Mouse (Mus musculus) liver, embryonic 13.5 days (tissue): Measurements from ENCODE around the gene Ly6g5c. TPM values are rescaled to one million over a fixed set of nuclear protein-coding genes. Genes with fewer than 3 reads are reported as not detected.
A peak's percentile ranks its signal among the peaks of the same experiment; 100 is the strongest.

Experiments used
- ATAC-seq: fragments of 200-750 bp; cut with Nextera tagmentation; 2 replicates; pipeline ENCODE4 v1.8.0; 2017; ENCODE audit warnings: low read depth, mild to moderate bottlenecking, moderate number of reproducible peaks, moderate library complexity
- DNase-seq: peaks from one replicate; pipeline ENCODE4 v3.0.0; 2022
- H3K27ac ChIP-seq: fragments of 300-500 bp; sonication (generic); 2 replicates; pipeline ENCODE4 v1.5.1; 2015; ENCODE audit warnings: moderate library complexity, mild to moderate bottlenecking, inconsistent platforms
- H3K27me3 ChIP-seq: fragments of 300-500 bp; sonication (generic); 2 replicates; pipeline ENCODE4 v1.6.1; 2015; ENCODE audit warnings: mild to moderate bottlenecking, inconsistent platforms
- H3K36me3 ChIP-seq: fragments of 300-500 bp; sonication (generic); 2 replicates; pipeline ENCODE4 v1.6.1; 2015; ENCODE audit warnings: mild to moderate bottlenecking, inconsistent platforms
- H3K4me1 ChIP-seq: fragments of 300-500 bp; sonication (generic); replicated peaks from 2 replicates; pipeline ENCODE4 v1.6.1; 2015; ENCODE audit warnings: inconsistent platforms
- H3K4me2 ChIP-seq: fragments of 300-500 bp; sonication (generic); 2 replicates; pipeline ENCODE4 v1.6.1; 2015; ENCODE audit warnings: inconsistent platforms, mild to moderate bottlenecking, moderate library complexity
- H3K4me3 ChIP-seq: fragments of 300-500 bp; sonication (generic); replicated peaks from 2 replicates; pipeline ENCODE4 v1.5.1; 2015; ENCODE audit warnings: mild to moderate bottlenecking, inconsistent platforms
- H3K9ac ChIP-seq: fragments of 300-500 bp; sonication (generic); 2 replicates; pipeline ENCODE4 v1.6.1; 2015; ENCODE audit warnings: mild to moderate bottlenecking, inconsistent platforms
- H3K9me3 ChIP-seq: fragments of 300-500 bp; sonication (generic); replicated peaks from 2 replicates; pipeline ENCODE4 v1.6.1; 2016; ENCODE audit warnings: inconsistent platforms
- WGBS: fragments of 180-500 bp; shearing (Covaris S2); methylation state at CpG from one replicate; pipeline ENCODE4 v1.1.7; 2015; ENCODE audit not compliant: insufficient replicate concordance; 5-methylcytosine and 5-hydroxymethylcytosine counted together
- polyA plus RNA-seq: library from polyadenylated mRNA; unstranded; fragments of >200 nt; fragmentation: Nextera tagmentation; extraction: Ambion mirVana; gene quantifications from 2 replicates; pipeline ENCODE4 v1.2.1, GENCODE M21; 2015

Ly6g5c gene
- polyA plus RNA-seq, 1 experiment from 2014 or later = not detected

DNA sequence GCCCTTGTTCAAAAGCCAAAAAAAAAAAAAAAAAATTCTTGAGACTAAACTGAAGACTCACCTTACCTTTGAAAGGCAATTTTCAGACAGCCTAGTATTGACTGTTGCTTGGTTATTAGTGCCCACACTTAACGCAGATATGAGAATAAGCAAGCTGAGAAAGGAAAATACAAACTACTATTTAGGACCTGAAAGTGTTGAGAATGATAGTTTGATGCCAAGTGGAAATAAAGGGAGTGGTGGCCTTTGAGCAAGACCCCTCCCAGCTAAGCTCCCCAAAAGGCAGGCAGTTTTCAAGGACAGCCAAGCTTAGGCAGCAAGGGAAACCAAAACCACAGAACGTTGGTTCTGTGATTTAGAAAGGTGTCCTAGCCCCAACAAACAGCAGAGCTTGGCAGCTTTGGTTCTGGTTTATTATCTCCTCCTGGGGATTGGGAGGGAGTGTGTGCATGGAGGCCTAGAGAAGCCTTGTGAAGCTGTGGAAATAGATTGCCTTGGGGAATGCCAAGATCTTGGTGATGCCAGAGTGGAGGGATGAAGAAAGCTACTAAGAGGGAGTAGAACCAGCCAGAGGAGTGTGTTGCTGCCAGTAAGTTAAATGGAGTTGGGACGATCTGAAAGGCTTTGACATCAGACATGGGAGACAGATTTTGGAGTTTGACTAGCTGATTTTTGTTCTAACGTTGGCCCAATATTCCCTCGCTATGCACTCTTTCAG, 40.0 kb downstream of the Ly6g5c start:
- H3K4me3 ChIP-seq = no peak overlapping the region
- no peak for ATAC-seq
- H3K27ac ChIP-seq = peak overlapping the region; percentile 38; the same call in 1 of the 2 replicates
- H3K9ac ChIP-seq = no peak overlapping the region
- 63% methylated on average over 5 of the region's 5 CpGs for WGBS
- H3K4me1 ChIP-seq = 0 out of 2 replicates have a peak, but pooled peaks cover 4% of the 10 kb centered on the region
- DNase-seq = no peak
- peaks cover 98% of the 10 kb centered on the region for H3K36me3 ChIP-seq
- no peak overlapping the region for H3K4me2 ChIP-seq
- H3K9me3 ChIP-seq = no peaks in the 10 kb centered on the region
- H3K27me3 ChIP-seq = no peaks in the 10 kb centered on the region

DNA sequence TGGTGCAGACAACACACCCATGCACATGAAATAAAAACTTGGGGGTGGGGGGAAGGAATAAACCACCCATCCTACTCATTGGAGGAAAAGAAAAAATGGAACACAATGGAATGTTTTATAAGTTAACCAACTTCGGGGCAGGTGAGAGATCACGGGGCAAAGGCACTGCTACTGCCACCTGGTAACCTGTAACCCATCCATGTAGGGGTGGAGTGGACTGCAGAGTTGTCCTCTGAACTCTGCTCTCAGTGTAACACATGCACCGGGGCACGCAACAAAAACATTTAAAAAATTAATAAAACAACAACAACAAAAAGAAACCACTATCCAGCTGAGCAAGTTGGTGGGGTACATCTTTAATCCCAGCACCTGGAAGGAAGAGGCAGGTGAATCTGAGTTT, 44.0 kb downstream of the Ly6g5c start:
- Histone ChIP-seq H3K4me1 (0 out of 2 replicates have a peak, but pooled peaks cover 6% of the 10 kb centered on the region), H3K9me3 (no peaks in the 10 kb centered on the region), H3K9ac (no peak overlapping the region), H3K4me3 (no peak overlapping the region), H3K27me3 (no peaks in the 10 kb centered on the region), H3K27ac (no peak overlapping the region), H3K36me3 (peaks cover 98% of the 10 kb centered on the region), H3K4me2 (no peak overlapping the region)
- WGBS = 93% methylated on average over 4 of the region's 4 CpGs
- no peak for DNase-seq
- ATAC-seq = no peak

DNA sequence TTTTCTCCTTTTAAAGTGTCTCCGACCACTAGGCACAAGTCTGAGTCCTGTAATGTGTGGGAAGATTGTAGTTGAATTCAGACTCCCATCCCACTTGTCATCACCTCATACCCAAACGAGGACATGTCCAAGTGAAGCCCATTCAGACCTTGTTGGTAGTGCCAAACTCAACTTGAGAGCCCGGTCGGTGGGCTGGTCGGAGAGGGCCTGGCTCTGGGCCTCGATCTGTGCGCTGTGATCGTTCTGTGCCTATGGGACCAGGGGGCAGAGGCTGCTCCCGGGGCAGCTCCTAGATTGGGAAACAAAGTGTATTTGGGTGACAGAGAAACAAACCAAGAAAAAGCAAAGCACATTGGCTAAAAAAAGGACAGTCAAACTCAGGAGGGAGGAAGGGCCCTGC, 45.0 kb downstream of the Ly6g5c start:
- DNase-seq (no peak), ATAC-seq (no peak)
- Histone ChIP-seq H3K9me3 (no peaks in the 10 kb centered on the region), H3K27me3 (no peaks in the 10 kb centered on the region), H3K27ac (no peak overlapping the region), H3K9ac (no peak overlapping the region), H3K4me3 (no peak overlapping the region), H3K4me1 (0 out of 2 replicates have a peak, but pooled peaks cover 6% of the 10 kb centered on the region), H3K4me2 (no peak overlapping the region), H3K36me3 (peaks cover 99% of the 10 kb centered on the region)
- 83% methylated on average over 9 of the region's 9 CpGs for WGBS

DNA sequence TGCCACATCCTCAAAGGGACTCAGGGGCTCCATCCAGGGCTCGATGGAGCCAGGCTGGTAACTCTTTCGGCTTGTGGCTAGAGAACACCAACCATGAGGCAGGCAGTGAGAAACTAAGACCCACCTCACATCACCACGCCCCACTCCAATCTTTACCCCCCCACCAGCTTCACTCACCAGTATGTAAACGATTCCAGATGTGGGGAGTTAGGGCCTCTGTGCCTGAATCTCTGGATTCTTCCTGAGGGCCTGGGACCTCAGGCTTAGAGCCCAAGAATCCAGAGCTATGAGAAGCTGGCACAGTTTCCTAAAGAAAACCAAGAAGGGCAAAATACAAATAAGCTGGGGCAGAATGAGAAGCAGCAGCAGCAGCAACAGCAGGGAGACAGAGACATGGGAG, 45.9 kb downstream of the Ly6g5c start:
- WGBS = 86% methylated on average over 4 of the region's 4 CpGs

DNA sequence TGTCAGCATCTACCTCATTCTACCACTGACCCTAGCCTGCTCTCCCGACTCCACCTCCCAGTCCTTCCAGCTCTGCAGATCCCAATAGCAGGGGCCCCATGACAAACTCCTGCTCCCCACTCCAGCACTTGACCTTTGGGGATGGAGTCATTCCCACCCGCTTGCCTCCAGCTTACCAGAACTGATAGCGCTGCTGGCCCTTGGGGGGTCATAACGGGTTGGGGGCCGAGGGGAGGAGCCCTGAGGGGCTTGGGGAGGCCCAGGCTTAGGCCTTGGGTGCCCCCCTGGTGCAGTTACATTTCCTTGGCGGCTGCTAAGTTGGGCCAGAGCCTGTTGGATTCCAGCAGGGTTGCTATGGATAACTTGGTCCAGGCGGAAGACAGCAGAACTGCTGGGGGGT, 46.5 kb downstream of the Ly6g5c start:
- H3K9ac ChIP-seq = no peak overlapping the region
- no peak overlapping the region for H3K4me3 ChIP-seq
- H3K4me2 ChIP-seq = no peak overlapping the region
- WGBS = 85% methylated on average over 7 of the region's 7 CpGs
- no peaks in the 10 kb centered on the region for H3K9me3 ChIP-seq
- 0 out of 2 replicates have a peak, but pooled peaks cover 6% of the 10 kb centered on the region for H3K4me1 ChIP-seq
- no peak overlapping the region for H3K27ac ChIP-seq
- ATAC-seq (no peak), DNase-seq (no peak)
- H3K27me3 ChIP-seq = no peaks in the 10 kb centered on the region
- peaks cover 99% of the 10 kb centered on the region for H3K36me3 ChIP-seq

More for the DNA sequence above, 45.9 kb downstream of the Ly6g5c start:
- Histone ChIP-seq H3K4me1 (0 out of 2 replicates have a peak, but pooled peaks cover 6% of the 10 kb centered on the region), H3K4me3 (no peak overlapping the region), H3K4me2 (no peak overlapping the region), H3K27ac (no peak overlapping the region), H3K9ac (no peak overlapping the region), H3K27me3 (no peaks in the 10 kb centered on the region), H3K9me3 (no peaks in the 10 kb centered on the region), H3K36me3 (peaks cover 99% of the 10 kb centered on the region)
- DNase-seq (no peak), ATAC-seq (no peak)

DNA sequence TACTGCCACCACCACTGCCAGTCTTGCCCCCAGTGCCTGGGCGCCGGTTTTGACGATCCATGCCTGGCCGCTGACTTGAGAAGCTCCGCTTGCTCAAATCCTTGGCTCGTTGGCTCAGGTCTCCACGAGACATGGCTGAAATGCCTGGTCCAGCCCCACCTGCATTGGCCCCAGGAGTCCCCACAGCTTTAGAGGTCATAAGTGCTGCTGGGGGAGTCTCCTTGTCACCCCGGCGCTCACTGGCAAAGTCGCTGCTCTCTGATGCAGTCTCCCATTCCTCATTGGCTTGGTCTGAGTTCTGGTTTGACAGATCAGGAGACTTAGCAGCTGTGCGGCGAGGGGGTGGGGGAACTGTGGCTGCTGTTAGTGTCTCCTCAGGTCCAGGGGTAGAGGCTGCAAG, 47.4 kb downstream of the Ly6g5c start:
- ATAC-seq = no peak
- Histone ChIP-seq H3K4me2 (no peak overlapping the region), H3K4me3 (no peak overlapping the region), H3K9me3 (no peaks in the 10 kb centered on the region), H3K27ac (no peak overlapping the region), H3K36me3 (peaks cover 99% of the 10 kb centered on the region), H3K9ac (no peak overlapping the region), H3K27me3 (no peaks in the 10 kb centered on the region), H3K4me1 (0 out of 2 replicates have a peak, but pooled peaks cover 6% of the 10 kb centered on the region)
- no peak for DNase-seq
- WGBS = 90% methylated on average over 12 of the region's 12 CpGs

DNA sequence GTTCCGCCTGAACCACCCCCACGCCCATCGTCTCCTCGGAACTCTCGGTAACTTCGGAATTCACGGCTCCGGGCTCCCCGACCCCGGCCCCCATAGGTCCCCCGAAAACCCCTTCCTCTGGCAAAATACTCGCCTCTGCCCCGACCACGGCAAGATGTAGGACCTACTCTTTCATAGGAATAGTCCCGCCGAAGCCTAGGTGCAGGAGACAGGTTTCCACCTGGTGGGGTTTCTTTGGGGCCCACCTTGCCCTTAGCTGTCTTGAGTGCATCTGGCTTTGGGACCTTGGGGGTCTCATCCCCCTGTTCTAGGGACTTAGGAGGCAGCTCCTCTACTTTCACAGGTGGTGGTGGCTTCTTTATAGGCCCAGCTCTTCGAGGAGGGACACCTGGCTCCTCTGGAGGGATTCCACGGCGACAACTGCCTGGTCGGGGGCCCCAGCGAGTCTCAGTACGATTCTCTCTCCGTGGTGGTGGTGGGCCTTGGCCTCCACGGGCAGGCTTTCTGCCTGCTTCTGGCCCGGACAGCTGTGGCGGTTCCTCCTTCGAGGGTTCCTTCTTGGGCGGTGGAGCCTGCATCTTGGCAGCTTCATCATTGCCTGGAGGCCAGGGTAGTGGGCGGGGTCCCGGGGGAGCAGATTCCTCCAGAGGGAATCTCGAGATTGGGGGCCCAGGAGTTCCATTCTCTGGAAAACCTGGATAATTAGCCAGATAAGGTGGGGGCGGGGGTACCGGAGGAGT, 48.6 kb downstream of the Ly6g5c start:
- DNase-seq = no peak
- ATAC-seq = no peak
- Histone ChIP-seq H3K36me3 (peaks cover 100% of the 10 kb centered on the region), H3K9ac (no peak overlapping the region), H3K4me2 (no peak overlapping the region), H3K4me3 (no peak overlapping the region), H3K27me3 (no peaks in the 10 kb centered on the region), H3K9me3 (no peaks in the 10 kb centered on the region), H3K27ac (no peak overlapping the region), H3K4me1 (peaks cover 10% of the 10 kb centered on the region)
- 87% methylated on average over 33 of the region's 33 CpGs for WGBS

DNA sequence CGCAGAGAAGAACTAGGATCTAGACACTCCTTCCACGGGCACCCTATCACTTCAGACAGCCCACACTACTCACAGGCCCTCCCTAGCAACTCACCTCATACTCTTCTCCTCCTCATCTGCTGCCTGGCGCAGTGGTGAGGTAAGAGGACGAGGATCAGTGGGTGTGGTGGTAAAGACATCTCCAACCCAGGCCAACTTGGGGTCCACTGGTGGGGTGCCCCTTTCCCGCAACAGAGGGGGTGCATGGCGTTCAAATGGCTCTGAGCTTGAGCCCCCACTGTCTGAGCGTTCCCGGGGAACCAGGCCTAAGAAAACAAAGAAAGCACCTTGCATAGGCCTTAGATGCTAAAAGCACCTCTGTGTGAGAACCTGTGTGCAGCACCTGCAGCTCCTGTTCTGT, 49.2 kb downstream of the Ly6g5c start:
- no peak overlapping the region for H3K4me3 ChIP-seq
- peaks cover 100% of the 10 kb centered on the region for H3K36me3 ChIP-seq
- H3K27ac ChIP-seq = no peak overlapping the region
- DNase-seq (no peak), ATAC-seq (no peak)
- no peaks in the 10 kb centered on the region for H3K27me3 ChIP-seq
- no peaks in the 10 kb centered on the region for H3K9me3 ChIP-seq
- WGBS = 80% methylated on average over 8 of the region's 8 CpGs
- H3K4me1 ChIP-seq = peaks cover 17% of the 10 kb centered on the region
- H3K9ac ChIP-seq = no peak overlapping the region
- no peak overlapping the region for H3K4me2 ChIP-seq

DNA sequence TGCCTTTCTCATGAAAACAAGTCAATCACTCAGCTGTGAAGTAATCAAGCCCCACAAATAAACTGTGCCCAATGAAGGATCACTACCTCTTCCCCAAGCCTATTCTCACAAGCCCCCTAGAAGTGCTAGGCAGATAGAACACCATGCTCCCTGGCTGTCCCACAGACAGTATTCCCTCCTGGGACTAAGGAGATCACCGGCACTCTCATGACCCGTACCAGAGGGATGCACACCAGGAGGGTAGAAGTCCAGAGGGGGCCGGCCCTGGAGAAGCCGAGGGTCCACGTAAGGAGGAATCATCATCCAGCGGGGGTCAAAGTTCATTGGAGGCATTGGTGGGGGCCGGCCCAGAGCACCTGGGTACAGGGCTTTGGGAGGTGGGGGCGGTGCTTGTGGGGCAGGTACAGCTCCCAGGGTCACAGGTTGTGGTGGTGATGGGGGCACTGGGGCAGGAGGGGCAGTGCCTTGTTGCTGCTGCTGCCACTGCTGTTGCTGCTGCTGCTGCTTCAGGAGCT, 49.6 kb downstream of the Ly6g5c start:
- no peak for DNase-seq
- no peaks in the 10 kb centered on the region for H3K27me3 ChIP-seq
- H3K4me2 ChIP-seq = no peak overlapping the region
- no peak overlapping the region for H3K4me3 ChIP-seq
- ATAC-seq = no peak
- peaks cover 100% of the 10 kb centered on the region for H3K36me3 ChIP-seq
- no peak overlapping the region for H3K9ac ChIP-seq
- H3K27ac ChIP-seq = no peak overlapping the region
- H3K4me1 ChIP-seq = peaks cover 21% of the 10 kb centered on the region
- no peaks in the 10 kb centered on the region for H3K9me3 ChIP-seq
- WGBS = 87% methylated on average over 8 of the region's 8 CpGs

DNA sequence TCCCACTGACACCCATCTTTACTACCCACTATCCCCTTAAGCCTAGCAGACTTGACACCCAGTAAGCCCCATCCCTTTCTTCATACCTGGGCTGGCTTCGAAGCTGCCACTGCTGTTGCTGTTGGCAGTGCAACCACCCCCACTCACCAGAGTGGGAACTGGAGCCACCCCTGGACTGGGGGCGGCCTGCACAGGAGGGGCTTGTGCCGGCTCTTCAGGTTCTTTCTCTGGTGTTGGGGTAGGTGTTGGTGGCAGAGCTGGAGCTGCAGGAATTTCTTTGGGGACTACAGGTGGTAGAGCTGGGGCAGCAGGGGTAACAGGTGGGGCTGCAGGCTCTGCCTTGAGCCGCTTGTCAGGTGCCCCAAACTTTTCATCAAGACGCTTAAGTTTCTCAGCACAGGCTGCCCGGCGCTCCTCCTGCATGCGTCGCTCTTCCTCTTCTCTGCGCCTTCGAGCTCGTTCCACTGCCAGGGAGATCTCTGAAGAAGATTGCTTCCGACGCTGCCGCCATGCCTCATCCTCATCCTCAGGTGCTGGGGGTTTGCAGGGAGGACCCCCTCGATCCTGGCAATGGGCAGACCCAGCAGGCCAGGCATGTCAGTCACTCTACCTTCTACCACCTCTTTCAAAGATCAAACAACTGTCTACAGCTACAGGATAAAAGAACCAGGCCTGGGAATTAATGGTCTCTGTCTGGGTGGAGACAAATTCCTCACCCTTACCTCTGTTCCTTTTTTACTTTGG, 50.9 kb downstream of the Ly6g5c start:
- ATAC-seq = no peak
- no peaks in the 10 kb centered on the region for H3K27me3 ChIP-seq
- H3K36me3 ChIP-seq = peaks cover 90% of the 10 kb centered on the region
- H3K27ac ChIP-seq = no peak overlapping the region
- no peak overlapping the region for H3K4me3 ChIP-seq
- no peaks in the 10 kb centered on the region for H3K9me3 ChIP-seq
- DNase-seq = no peak
- no peak overlapping the region for H3K9ac ChIP-seq
- WGBS = 84% methylated on average over 16 of the region's 16 CpGs
- no peak overlapping the region for H3K4me2 ChIP-seq
- H3K4me1 ChIP-seq = peaks cover 33% of the 10 kb centered on the region

DNA sequence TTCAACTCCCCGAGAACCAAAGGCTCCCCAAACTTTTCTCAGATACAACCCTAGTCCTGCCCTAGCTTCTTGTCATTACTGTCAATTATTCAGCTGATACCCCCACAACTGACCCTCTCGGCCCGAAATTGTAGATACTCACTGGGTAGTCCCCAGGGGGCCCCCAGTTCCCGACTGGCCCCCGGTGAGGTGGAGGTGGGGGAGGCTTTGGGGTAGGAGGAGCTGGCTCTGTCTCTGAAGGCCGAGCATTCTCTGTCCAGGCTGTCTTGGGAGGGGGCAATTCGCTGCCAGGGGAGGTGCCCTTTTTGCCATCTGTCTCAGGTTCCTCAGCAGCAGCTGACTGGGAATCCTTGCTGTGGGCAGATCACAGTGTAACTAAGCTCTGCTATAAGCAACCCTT, 51.6 kb downstream of the Ly6g5c start:
- ATAC-seq (no peak), DNase-seq (no peak)
- peaks cover 32% of the 10 kb centered on the region for H3K4me1 ChIP-seq
- no peaks in the 10 kb centered on the region for H3K9me3 ChIP-seq
- no peak overlapping the region for H3K4me3 ChIP-seq
- no peaks in the 10 kb centered on the region for H3K27me3 ChIP-seq
- no peak overlapping the region for H3K4me2 ChIP-seq
- H3K9ac ChIP-seq = no peak overlapping the region
- WGBS = 83% methylated on average over 7 of the region's 7 CpGs
- H3K27ac ChIP-seq = no peak overlapping the region
- H3K36me3 ChIP-seq = peaks cover 84% of the 10 kb centered on the region
